Mouse (Mus musculus): ENCODE data around the gene Kat6b.

- TF ChIP-seq POLR2A (IDR thresholded peaks at IDR 0.05; ENCODE audit: low read depth, low read length) = no peak
- no peak for TF ChIP-seq CTCF (conservative IDR thresholded peaks at IDR 0.05; ENCODE audit: insufficient read depth, insufficient read length, low read depth, low read length)
Observed at GRCm38 (mm10) chr14:21615853-21616252, 134.6 kb downstream of the Kat6b start.

All from kidney, adult 2 months (tissue).